In the genomic region with DNA sequence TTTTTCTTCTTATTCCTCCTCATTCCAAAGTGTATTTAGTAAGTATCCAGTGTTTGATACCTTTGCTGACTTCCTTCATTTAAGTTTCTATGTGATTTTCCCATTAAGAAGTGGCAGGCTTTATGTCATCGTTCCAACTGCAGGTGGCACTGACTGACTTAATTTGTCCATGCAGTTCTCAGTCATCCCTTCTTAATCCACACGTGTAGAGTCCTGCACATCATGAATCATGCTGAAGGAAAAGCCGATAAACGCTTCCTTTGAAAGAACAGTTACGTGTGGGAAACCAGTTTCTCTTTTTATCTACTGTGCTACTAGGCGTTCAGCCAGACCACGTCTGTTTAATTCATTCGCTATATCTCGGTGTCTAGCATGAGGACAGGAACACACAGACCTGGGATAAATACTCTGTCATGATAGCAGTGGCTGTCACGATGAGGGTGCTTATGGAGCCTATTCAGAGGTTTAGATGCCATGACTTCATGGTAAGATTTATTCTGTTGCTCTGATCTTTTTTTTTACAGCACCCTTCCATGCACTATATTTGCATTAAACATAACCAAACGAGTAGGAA, we compare ENCODE assay signal across 11 mouse cellular contexts.
DNase-seq lines count a peak whose midpoint lies in the region; ATAC-seq and TF ChIP-seq lines count a peak whose summit lies in the region.
"Had no signal": no experiment of that assay in that cellular context is flagged by ENCODE, and none has a peak within 500 bp of the region (broad histone marks: within the 10 kb centered on the region; RNA-seq: fewer than 3 reads in every experiment).

No protein-coding gene starts in this region.

- no peak overlapping the region for H3K9ac ChIP-seq in hindbrain, postnatal 0 days (replicated peaks; ENCODE audit: low read length)
- H3K9ac ChIP-seq in hindbrain, embryonic 12.5 days: no peak overlapping the region

- H3K4me1 ChIP-seq in hindbrain, postnatal 0 days (ENCODE audit: insufficient read depth, low read length): no peaks in the 10 kb centered on the region
- no peaks in the 10 kb centered on the region for H3K4me1 ChIP-seq in hindbrain, embryonic 12.5 days

- no peak overlapping the region for H3K27ac ChIP-seq in hindbrain, postnatal 0 days
- no peak overlapping the region for H3K27ac ChIP-seq in hindbrain, embryonic 12.5 days

- peak; percentile 47 for TF ChIP-seq CTCF in hindbrain, postnatal 0 days (IDR thresholded peaks at IDR 0.05; ENCODE audit: low read depth)

- no peaks in the 10 kb centered on the region for H3K27me3 ChIP-seq in hindbrain, postnatal 0 days (ENCODE audit: insufficient read depth, low read length)
- no peaks in the 10 kb centered on the region for H3K27me3 ChIP-seq in hindbrain, embryonic 12.5 days

- no peak overlapping the region for H3K4me3 ChIP-seq in hindbrain, postnatal 0 days (ENCODE audit: low read length)
- no peak overlapping the region for H3K4me3 ChIP-seq in hindbrain, embryonic 12.5 days

- H3K4me2 ChIP-seq in hindbrain, postnatal 0 days (ENCODE audit: low read depth, low read length): no peak overlapping the region
- H3K4me2 ChIP-seq in hindbrain, embryonic 12.5 days (replicated peaks): no peak overlapping the region

- no peaks in the 10 kb centered on the region for H3K36me3 ChIP-seq in hindbrain, postnatal 0 days (ENCODE audit: insufficient read depth, low read length)
- no peaks in the 10 kb centered on the region for H3K36me3 ChIP-seq in hindbrain, embryonic 12.5 days

- H3K9me3 ChIP-seq in hindbrain, postnatal 0 days (ENCODE audit: low read length): no peaks in the 10 kb centered on the region
- no peaks in the 10 kb centered on the region for H3K9me3 ChIP-seq in hindbrain, embryonic 12.5 days (replicated peaks)

- DNase-seq in hindbrain, postnatal 0 days (ENCODE audit: low spot score): peak; percentile 55
- DNase-seq in 416B (ENCODE audit: low read depth) (peak; percentile 71), MEL-GATA-1-ER (ENCODE audit: extremely low read depth, low read depth) (peak; percentile 18), adipocyte (ENCODE audit: low spot score) (no peak)
- peak; percentile 4 to 14 for DNase-seq in layer of hippocampus, postnatal 10 days (ENCODE audit: low spot score in 2 of 2)
- no peak for DNase-seq in ovary, postnatal 14 days (ENCODE audit: low spot score)
- DNase-seq in cerebellum, adult 9-11 months: no peak
- DNase-seq: cerebellum, adult 8-10 months; lung, postnatal 14 days; thymus, postnatal 36 days had no signal

- no peak for ATAC-seq in hindbrain, postnatal 0 days
- ATAC-seq in hindbrain, embryonic 12.5 days (ENCODE audit: low FRiP score): no peak

- 66% methylated on average over 11 of the region's 11 CpGs for WGBS in hindbrain, postnatal 0 days
- WGBS in hindbrain, embryonic 12.5 days: 71% methylated on average over 11 of the region's 11 CpGs

Comparison
In these comparisons a context has a peak if more than half of its experiments do, and no peak if none do; other contexts are left out.
1. DNase-seq: peak in hindbrain, postnatal 0 days (single experiment), 416B (single experiment), MEL-GATA-1-ER (single experiment) and layer of hippocampus, postnatal 10 days (2 of 2); none in ovary, postnatal 14 days (single experiment), cerebellum, adult 9-11 months (single experiment) and adipocyte (single experiment).